Mouse (Mus musculus): ENCODE results near the gene Nenf.

DNA sequence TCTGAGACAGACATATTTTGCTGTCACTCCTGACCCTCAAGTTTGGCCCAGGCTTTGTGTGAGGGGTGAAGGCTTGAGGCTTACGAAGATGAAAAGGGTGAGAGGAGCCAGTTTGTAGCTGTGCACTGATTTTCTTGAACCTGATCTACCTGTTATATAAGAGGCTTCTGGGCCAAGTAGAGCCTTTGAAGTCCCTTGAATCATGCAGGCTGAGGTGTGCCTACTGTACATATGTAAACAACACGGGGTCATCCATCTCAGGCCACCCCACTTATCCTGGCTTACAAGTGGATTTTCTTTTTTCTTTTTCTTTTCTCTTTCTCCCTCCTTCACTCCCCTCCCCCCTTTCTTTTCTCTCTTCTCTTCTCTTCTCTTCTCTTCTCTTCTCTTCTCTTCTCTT lies 30.6 kb upstream of the Nenf start:
- TF ChIP-seq CTCF (IDR thresholded peaks at IDR 0.05; ENCODE audit: borderline replicate concordance, insufficient read depth, low read depth, low read length) (no peak), POLR2A (IDR thresholded peaks at IDR 0.05; ENCODE audit: borderline replicate concordance, insufficient read depth, low read length) (no peak)

Data from cerebellum, adult 2 months (tissue).